Mouse (Mus musculus) forebrain, embryonic 15.5 days (tissue): ENCODE data around the gene Grip1. TPM values are rescaled to one million over a fixed set of nuclear protein-coding genes. Genes with fewer than 3 reads are reported as not detected.

Source experiments
- ATAC-seq: fragments of 200-750 bp; cut with Nextera tagmentation; replicated peaks from 2 replicates; pipeline ENCODE4 v1.8.0; 2017; ENCODE audit warnings: mild to moderate bottlenecking, moderate TSS enrichment, moderate library complexity
- H3K27ac ChIP-seq: fragments of 300-500 bp; sonication (generic); replicated peaks from 2 replicates; pipeline ENCODE4 v1.5.1; 2015; ENCODE audit warnings: mild to moderate bottlenecking, inconsistent platforms
- H3K27me3 ChIP-seq: fragments of 300-500 bp; sonication (generic); 2 replicates; pipeline ENCODE4 v1.6.1; 2015; ENCODE audit warnings: inconsistent platforms
- H3K36me3 ChIP-seq: fragments of 300-500 bp; sonication (generic); 2 replicates; pipeline ENCODE4 v1.6.1; 2015; ENCODE audit warnings: mild to moderate bottlenecking, inconsistent platforms
- H3K4me1 ChIP-seq: fragments of 300-500 bp; sonication (generic); 2 replicates; pipeline ENCODE4 v1.6.1; 2015; ENCODE audit warnings: inconsistent platforms
- H3K4me2 ChIP-seq: fragments of 300-500 bp; sonication (generic); replicated peaks from 2 replicates; pipeline ENCODE4 v1.6.1; 2015; ENCODE audit warnings: mild to moderate bottlenecking, inconsistent platforms
- H3K4me3 ChIP-seq: fragments of 300-500 bp; sonication (generic); 2 replicates; pipeline ENCODE4 v1.5.1; 2015; ENCODE audit warnings: mild to moderate bottlenecking, inconsistent platforms
- H3K9ac ChIP-seq: fragments of 300-500 bp; sonication (generic); replicated peaks from 2 replicates; pipeline ENCODE4 v1.6.1; 2015; ENCODE audit warnings: mild to moderate bottlenecking, inconsistent platforms
- H3K9me3 ChIP-seq: fragments of 300-500 bp; sonication (generic); 2 replicates; pipeline ENCODE4 v1.6.1; 2016; ENCODE audit warnings: inconsistent platforms
- WGBS: fragments of 180-500 bp; shearing (Covaris S2); methylation state at CpG from one replicate; pipeline ENCODE4 v1.1.7; 2015; ENCODE audit warnings: mixed read lengths; 5-methylcytosine and 5-hydroxymethylcytosine counted together
- polyA plus RNA-seq: library from polyadenylated mRNA; unstranded; fragments of >200 nt; fragmentation: Nextera tagmentation; extraction: Ambion mirVana; gene quantifications from 2 replicates; pipeline ENCODE4 v1.2.1, GENCODE M21; 2015

Gene Grip1
- polyA plus RNA-seq, 1 experiment from 2014 or later: 19.2 TPM

- no peak for ATAC-seq
- 94% methylated on average over 7 of the region's 7 CpGs for WGBS
- no peaks in the 10 kb centered on the region for H3K4me1 ChIP-seq
Observed at GRCm38 (mm10) chr10:120004096-120004495, 550.5 kb downstream of the Grip1 start.

GRCm38 (mm10) chr10:120005581-120005980, 552.0 kb downstream of the Grip1 start:
- no peaks in the 10 kb centered on the region for H3K9me3 ChIP-seq

More at GRCm38 (mm10) chr10:120004096-120004495, 550.5 kb downstream of the Grip1 start:
- no peak overlapping the region for H3K9ac ChIP-seq
- H3K4me3 ChIP-seq: no peak overlapping the region
- peaks cover 3% of the 10 kb centered on the region; the same call in 1 of the 2 replicates for H3K36me3 ChIP-seq
- H3K27ac ChIP-seq: no peak overlapping the region
- H3K27me3 ChIP-seq: no peaks in the 10 kb centered on the region
- H3K4me2 ChIP-seq: no peak overlapping the region
- no peaks in the 10 kb centered on the region for H3K9me3 ChIP-seq

GRCm38 (mm10) chr10:120012331-120012730, 558.7 kb downstream of the Grip1 start:
- Histone ChIP-seq H3K9ac (no peak overlapping the region), H3K4me2 (no peak overlapping the region), H3K4me3 (no peak overlapping the region), H3K27ac (no peak overlapping the region), H3K27me3 (no peaks in the 10 kb centered on the region), H3K9me3 (no peaks in the 10 kb centered on the region), H3K4me1 (no peaks in the 10 kb centered on the region), H3K36me3 (no peaks in the 10 kb centered on the region)
- WGBS: 89% methylated on average over 13 of the region's 13 CpGs
- ATAC-seq: no peak

More at GRCm38 (mm10) chr10:120005581-120005980, 552.0 kb downstream of the Grip1 start:
- 65% methylated on average over 5 of the region's 5 CpGs for WGBS
- Histone ChIP-seq H3K9ac (no peak overlapping the region), H3K27me3 (no peaks in the 10 kb centered on the region), H3K36me3 (peaks cover 1% of the 10 kb centered on the region; the same call in 1 of the 2 replicates), H3K4me1 (no peaks in the 10 kb centered on the region), H3K4me3 (no peak overlapping the region), H3K27ac (no peak overlapping the region), H3K4me2 (no peak overlapping the region)
- ATAC-seq: no peak

GRCm38 (mm10) chr10:120015117-120015516, 561.5 kb downstream of the Grip1 start:
- no peaks in the 10 kb centered on the region for H3K9me3 ChIP-seq
- H3K4me3 ChIP-seq: no peak overlapping the region
- H3K36me3 ChIP-seq: no peaks in the 10 kb centered on the region
- no peak for ATAC-seq
- no peak overlapping the region for H3K27ac ChIP-seq
- no peaks in the 10 kb centered on the region for H3K4me1 ChIP-seq
- 92% methylated on average over 3 of the region's 3 CpGs for WGBS
- no peaks in the 10 kb centered on the region for H3K27me3 ChIP-seq
- no peak overlapping the region for H3K4me2 ChIP-seq
- H3K9ac ChIP-seq: no peak overlapping the region

GRCm38 (mm10) chr10:120026437-120026836, 572.8 kb downstream of the Grip1 start:
- 0 out of 2 replicates have a peak overlapping the region, but pooled peaks have one; percentile 9 for H3K4me2 ChIP-seq
- no peaks in the 10 kb centered on the region for H3K36me3 ChIP-seq
- H3K9ac ChIP-seq: no peak overlapping the region
- 16% methylated on average over 10 of the region's 10 CpGs for WGBS
- ATAC-seq: peak; percentile 95
- H3K27me3 ChIP-seq: no peaks in the 10 kb centered on the region
- H3K9me3 ChIP-seq: no peaks in the 10 kb centered on the region
- peaks cover 24% of the 10 kb centered on the region for H3K4me1 ChIP-seq
- H3K27ac ChIP-seq: peak overlapping the region; percentile 86
- no peak overlapping the region for H3K4me3 ChIP-seq

- no peaks in the 10 kb centered on the region for H3K27me3 ChIP-seq
- no peak overlapping the region for H3K27ac ChIP-seq
- no peak overlapping the region for H3K9ac ChIP-seq
- no peaks in the 10 kb centered on the region for H3K36me3 ChIP-seq
- no peak overlapping the region for H3K4me3 ChIP-seq
- no peak for ATAC-seq
- WGBS: 79% methylated on average over 6 of the region's 6 CpGs
- H3K4me2 ChIP-seq: no peak overlapping the region
- peaks cover 39% of the 10 kb centered on the region for H3K4me1 ChIP-seq
- H3K9me3 ChIP-seq: no peaks in the 10 kb centered on the region
Observed at GRCm38 (mm10) chr10:120030901-120031300, 577.3 kb downstream of the Grip1 start.

- 84% methylated on average over 8 of the region's 8 CpGs for WGBS
- ATAC-seq: no peak
- H3K27me3 ChIP-seq: no peaks in the 10 kb centered on the region
Observed at GRCm38 (mm10) chr10:120031316-120031715, 577.7 kb downstream of the Grip1 start.

GRCm38 (mm10) chr10:120033866-120034265, 580.2 kb downstream of the Grip1 start:
- no peak for ATAC-seq

More at GRCm38 (mm10) chr10:120031316-120031715, 577.7 kb downstream of the Grip1 start:
- H3K9ac ChIP-seq: no peak overlapping the region
- H3K4me2 ChIP-seq: no peak overlapping the region
- H3K4me1 ChIP-seq: peaks cover 40% of the 10 kb centered on the region
- no peaks in the 10 kb centered on the region for H3K36me3 ChIP-seq
- no peak overlapping the region for H3K27ac ChIP-seq
- no peak overlapping the region for H3K4me3 ChIP-seq
- no peaks in the 10 kb centered on the region for H3K9me3 ChIP-seq

GRCm38 (mm10) chr10:120035211-120035733, 581.6 kb downstream of the Grip1 start:
- H3K4me2 ChIP-seq: peak overlapping the region; percentile 32
- H3K36me3 ChIP-seq: no peaks in the 10 kb centered on the region
- ATAC-seq: no peak
- WGBS: 11% methylated on average over 15 of the region's 15 CpGs
- H3K27me3 ChIP-seq: no peaks in the 10 kb centered on the region
- H3K9ac ChIP-seq: peak overlapping the region; percentile 22; the same call in 1 of the 2 replicates
- H3K4me1 ChIP-seq: peaks cover 40% of the 10 kb centered on the region
- no peaks in the 10 kb centered on the region for H3K9me3 ChIP-seq
- H3K4me3 ChIP-seq: no peak overlapping the region; the same call in 1 of the 2 replicates
- H3K27ac ChIP-seq: 0 out of 2 replicates have a peak overlapping the region, but pooled peaks have one; percentile 13

More at GRCm38 (mm10) chr10:120033866-120034265, 580.2 kb downstream of the Grip1 start:
- Histone ChIP-seq H3K27ac (no peak overlapping the region), H3K4me2 (0 out of 2 replicates have a peak overlapping the region, but pooled peaks have one; percentile 11), H3K9me3 (no peaks in the 10 kb centered on the region), H3K36me3 (no peaks in the 10 kb centered on the region), H3K27me3 (no peaks in the 10 kb centered on the region), H3K4me3 (no peak overlapping the region), H3K9ac (no peak overlapping the region), H3K4me1 (peaks cover 40% of the 10 kb centered on the region)
- 26% methylated on average over 9 of the region's 9 CpGs for WGBS

GRCm38 (mm10) chr10:120035824-120036223, 582.2 kb downstream of the Grip1 start:
- no peaks in the 10 kb centered on the region for H3K9me3 ChIP-seq
- H3K4me1 ChIP-seq: peaks cover 40% of the 10 kb centered on the region
- no peak overlapping the region; the same call in 1 of the 2 replicates for H3K4me3 ChIP-seq
- WGBS: 7% methylated on average over 6 of the region's 6 CpGs
- H3K27me3 ChIP-seq: no peaks in the 10 kb centered on the region
- no peaks in the 10 kb centered on the region for H3K36me3 ChIP-seq
- peak overlapping the region; percentile 32; the same call in 1 of the 2 replicates for H3K27ac ChIP-seq
- no peak for ATAC-seq
- H3K4me2 ChIP-seq: peak overlapping the region; percentile 32
- H3K9ac ChIP-seq: 0 out of 2 replicates have a peak overlapping the region, but pooled peaks have one; percentile 22

- Histone ChIP-seq H3K27ac (peak overlapping the region; percentile 82), H3K9me3 (no peaks in the 10 kb centered on the region), H3K4me3 (no peak overlapping the region), H3K4me1 (peaks cover 35% of the 10 kb centered on the region), H3K36me3 (no peaks in the 10 kb centered on the region), H3K9ac (no peak overlapping the region), H3K4me2 (no peak overlapping the region), H3K27me3 (no peaks in the 10 kb centered on the region)
- 48% methylated on average over 5 of the region's 5 CpGs for WGBS
- ATAC-seq: peak; percentile 93
Observed at GRCm38 (mm10) chr10:120038194-120038593, 584.6 kb downstream of the Grip1 start.

GRCm38 (mm10) chr10:120044237-120044636, 590.6 kb downstream of the Grip1 start:
- 0 out of 2 replicates have a peak, but pooled peaks have one; percentile 7 for ATAC-seq
- Histone ChIP-seq H3K36me3 (no peaks in the 10 kb centered on the region; the same call in 1 of the 2 replicates), H3K9ac (no peak overlapping the region), H3K27me3 (no peaks in the 10 kb centered on the region), H3K27ac (peak overlapping the region; percentile 32), H3K4me3 (no peak overlapping the region), H3K4me1 (peaks cover 12% of the 10 kb centered on the region), H3K9me3 (no peaks in the 10 kb centered on the region), H3K4me2 (no peak overlapping the region)
- 33% methylated on average over 6 of the region's 6 CpGs for WGBS
